Mouse (Mus musculus) embryonic fibroblast, embryonic 13.5 days (primary cell): ENCODE data around the gene Vmn1r15. TPM values are rescaled to one million over a fixed set of nuclear protein-coding genes. Genes with fewer than 3 reads are reported as not detected.

Source experiments
- H3K27ac ChIP-seq: 2 replicates; pipeline ENCODE4 v1.5.1; 2012; ENCODE audit warnings: low read length, control low read depth, inconsistent platforms; ENCODE audit not compliant: insufficient read depth
- H3K4me1 ChIP-seq: 2 replicates; pipeline ENCODE4 v1.6.1; 2011; ENCODE audit warnings: low read length; ENCODE audit not compliant: control insufficient read depth, insufficient read depth
- H3K4me3 ChIP-seq: 2 replicates; pipeline ENCODE4 v1.5.1; 2011; ENCODE audit warnings: mild to moderate bottlenecking, control low read depth, low read length; ENCODE audit not compliant: insufficient read depth
- CTCF ChIP-seq: IDR thresholded peaks from 2 replicates; pipeline ENCODE4 v1.5.1; 2011; ENCODE audit warnings: mild to moderate bottlenecking, control low read depth, low read length, moderate library complexity, borderline replicate concordance; ENCODE audit not compliant: insufficient read depth
- POLR2A ChIP-seq: IDR thresholded peaks from 2 replicates; pipeline ENCODE4 v1.6.1; 2011; ENCODE audit warnings: low read depth, mild to moderate bottlenecking, control low read depth, low read length, moderate library complexity
- polyA plus RNA-seq: library from polyadenylated mRNA; stranded (reverse); fragments of >200 nt; gene quantifications from 2 replicates; pipeline ENCODE4 v1.2.4, GENCODE M21; 2011; ENCODE audit warnings: low read depth; ENCODE audit not compliant: missing spikeins, insufficient read length

The Vmn1r15 gene
- polyA plus RNA-seq: not detected in 2 replicates

DNA sequence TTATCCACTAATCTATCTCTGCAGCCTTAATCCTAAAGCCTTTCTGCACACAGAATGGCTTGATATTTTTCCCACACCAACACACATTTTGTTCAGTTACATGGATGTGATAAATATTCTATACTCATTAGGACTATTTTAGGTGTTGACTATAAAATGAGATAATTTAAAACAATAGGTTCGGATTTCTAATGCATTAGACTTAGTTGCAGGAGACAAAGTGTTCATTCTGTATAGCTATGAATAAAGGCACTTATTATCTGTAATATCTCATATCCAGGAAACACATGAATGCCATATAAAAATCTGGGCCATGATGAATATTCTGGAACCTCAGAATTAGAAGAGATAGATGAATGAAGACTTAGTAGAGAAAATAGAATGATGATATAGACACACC, at the start of gene Vmn1r15:
Vmn1r15 (plus strand) TSS at position 301 of the 400 bp plus-strand sequence.
- Histone ChIP-seq H3K4me3 (no peak within 1 kb of the TSS), H3K4me1 (no peaks in the 10 kb centered on the region), H3K27ac (no peak within 1 kb of the TSS)
- TF ChIP-seq POLR2A: no peak
- no peak for TF ChIP-seq CTCF

DNA sequence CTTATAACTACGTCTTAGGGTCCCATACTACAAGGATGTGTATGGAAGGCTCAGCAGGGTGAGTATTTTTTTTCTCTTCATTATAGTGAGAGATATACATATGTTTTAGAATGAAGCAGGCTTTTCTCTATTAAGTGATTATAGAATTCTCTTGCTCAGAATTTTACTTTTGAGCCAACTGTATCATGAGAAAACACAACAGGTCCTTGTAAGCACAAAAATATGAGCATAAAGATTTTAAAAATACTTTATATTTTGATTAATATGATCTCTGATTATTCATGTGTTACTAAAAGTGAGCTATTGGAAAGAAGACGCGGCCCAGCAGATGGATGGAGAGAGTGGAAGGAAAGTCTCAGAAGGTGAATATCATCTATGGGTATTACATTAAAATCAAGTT, 26.4 kb upstream of the Vmn1r15 start, which contains the start of gene Vmn1r14:
Vmn1r14 (plus strand) TSS at position 301 of the 400 bp plus-strand sequence.
- Histone ChIP-seq H3K27ac (no peak within 1 kb of the TSS), H3K4me3 (no peak within 1 kb of the TSS)
- TF ChIP-seq CTCF: no peak
- TF ChIP-seq POLR2A: no peak

GRCm38 (mm10) chr6:57260990-57261389, 3.2 kb downstream of the Vmn1r15 start:
- TF ChIP-seq CTCF (no peak), POLR2A (no peak)
- no peak overlapping the region for H3K4me3 ChIP-seq
- H3K27ac ChIP-seq: no peak overlapping the region
- H3K4me1 ChIP-seq: no peaks in the 10 kb centered on the region

More for the DNA sequence above, 26.4 kb upstream of the Vmn1r15 start, which contains the start of gene Vmn1r14:
- H3K4me1 ChIP-seq: no peaks in the 10 kb centered on the region

GRCm38 (mm10) chr6:57271881-57272280, 14.1 kb downstream of the Vmn1r15 start:
- TF ChIP-seq POLR2A (no peak), CTCF (no peak)
- no peak overlapping the region for H3K4me3 ChIP-seq
- H3K27ac ChIP-seq: no peak overlapping the region
- no peaks in the 10 kb centered on the region for H3K4me1 ChIP-seq

- Histone ChIP-seq H3K4me1 (no peaks in the 10 kb centered on the region), H3K27ac (no peak overlapping the region), H3K4me3 (no peak overlapping the region)
- TF ChIP-seq POLR2A (no peak), CTCF (no peak)
Observed at GRCm38 (mm10) chr6:57272517-57272916, 14.8 kb downstream of the Vmn1r15 start.

GRCm38 (mm10) chr6:57278952-57279351, 21.2 kb downstream of the Vmn1r15 start:
- Histone ChIP-seq H3K4me1 (no peaks in the 10 kb centered on the region), H3K4me3 (no peak overlapping the region), H3K27ac (no peak overlapping the region)
- TF ChIP-seq CTCF (no peak), POLR2A (no peak)

Other genes with a start within 250 kb of the Vmn1r15 start
- gene Vmn1r7, start 232.6 kb upstream of the Vmn1r15 start, polyA plus RNA-seq: not detected in 2 replicates
- not detected in 2 replicates for gene Vmn1r8, start 225.7 kb upstream of the Vmn1r15 start, polyA plus RNA-seq
- gene Vmn1r9, start 191.2 kb upstream of the Vmn1r15 start, polyA plus RNA-seq: not detected in 2 replicates
- gene Vmn1r10, start 148.5 kb upstream of the Vmn1r15 start, polyA plus RNA-seq: not detected in 2 replicates
- gene Vmn1r11, start 124.5 kb upstream of the Vmn1r15 start, polyA plus RNA-seq: not detected in 2 replicates
- not detected in 2 replicates for gene Vmn1r12, start 101.0 kb upstream of the Vmn1r15 start, polyA plus RNA-seq
- 0.63 and 3.1 TPM in 2 replicates for gene Vmn1r13, start 54.7 kb upstream of the Vmn1r15 start, polyA plus RNA-seq
- gene Vmn1r14, start 26.3 kb upstream of the Vmn1r15 start, polyA plus RNA-seq: not detected in 2 replicates
- gene Vmn1r16, start 71.5 kb downstream of the Vmn1r15 start, polyA plus RNA-seq: not detected in 2 replicates
- not detected in 2 replicates for gene Vmn1r17, start 105.8 kb downstream of the Vmn1r15 start, polyA plus RNA-seq
- not detected in 2 replicates for gene Vmn1r18, start 137.8 kb downstream of the Vmn1r15 start, polyA plus RNA-seq
- gene Vmn1r19, start 145.8 kb downstream of the Vmn1r15 start, polyA plus RNA-seq: not detected in 2 replicates
- not detected in 2 replicates for gene Vmn1r20, start 171.0 kb downstream of the Vmn1r15 start, polyA plus RNA-seq